Mouse (Mus musculus) heart, embryonic 13.5 days (tissue): ENCODE results near the gene Myo10. TPM values are rescaled to one million over a fixed set of nuclear protein-coding genes. Genes with fewer than 3 reads are reported as not detected.

Experiments
- ATAC-seq: fragments of 200-750 bp; cut with Nextera tagmentation; 2 replicates; pipeline ENCODE4 v1.8.0; 2017; ENCODE audit warnings: moderate TSS enrichment; ENCODE audit not compliant: insufficient number of reproducible peaks, low FRiP score, low TSS enrichment; ENCODE audit errors: extremely low read depth
- H3K27ac ChIP-seq: fragments of 300-500 bp; sonication (generic); replicated peaks from 2 replicates; pipeline ENCODE4 v1.5.1; 2015; ENCODE audit warnings: moderate library complexity, mild to moderate bottlenecking, inconsistent platforms
- H3K27me3 ChIP-seq: fragments of 300-500 bp; sonication (generic); replicated peaks from 2 replicates; pipeline ENCODE4 v1.6.1; 2015; ENCODE audit warnings: mild to moderate bottlenecking, inconsistent platforms
- H3K36me3 ChIP-seq: fragments of 300-500 bp; sonication (generic); 2 replicates; pipeline ENCODE4 v1.6.1; 2015; ENCODE audit warnings: mild to moderate bottlenecking, inconsistent platforms
- H3K4me1 ChIP-seq: fragments of 300-500 bp; sonication (generic); 2 replicates; pipeline ENCODE4 v1.6.1; 2015; ENCODE audit warnings: inconsistent platforms
- H3K4me2 ChIP-seq: fragments of 300-500 bp; sonication (generic); 2 replicates; pipeline ENCODE4 v1.6.1; 2015; ENCODE audit warnings: inconsistent platforms, mild to moderate bottlenecking, moderate library complexity
- H3K4me3 ChIP-seq: fragments of 300-500 bp; sonication (generic); 2 replicates; pipeline ENCODE4 v1.5.1; 2015; ENCODE audit warnings: moderate library complexity, mild to moderate bottlenecking, inconsistent platforms
- H3K9ac ChIP-seq: fragments of 300-500 bp; sonication (generic); 2 replicates; pipeline ENCODE4 v1.6.1; 2015; ENCODE audit warnings: inconsistent platforms, mild to moderate bottlenecking, moderate library complexity
- H3K9me3 ChIP-seq: fragments of 300-500 bp; sonication (generic); 2 replicates; pipeline ENCODE4 v1.6.1; 2016; ENCODE audit warnings: inconsistent platforms
- WGBS: fragments of 180-500 bp; shearing (Covaris S2); methylation state at CpG from one replicate; pipeline ENCODE4 v1.1.7; 2015; ENCODE audit warnings: mixed read lengths; 5-methylcytosine and 5-hydroxymethylcytosine counted together
- polyA plus RNA-seq: library from polyadenylated mRNA; unstranded; fragments of >200 nt; fragmentation: Nextera tagmentation; extraction: Ambion mirVana; gene quantifications from 2 replicates; pipeline ENCODE4 v1.2.1, GENCODE M21; 2015

Myo10 gene
- polyA plus RNA-seq, result 11.0 and 12.1 TPM in 2 replicates

- H3K4me2 ChIP-seq, result peak within 1 kb of the TSS; percentile 80
- H3K9me3 ChIP-seq, result no peaks in the 10 kb centered on the region
- H3K9ac ChIP-seq, result peak within 1 kb of the TSS; percentile 90
- no peaks in the 10 kb centered on the region for H3K36me3 ChIP-seq
- ATAC-seq, result peak; percentile 91
- peaks cover 9% of the 10 kb centered on the region; the same call in 1 of the 2 replicates for H3K27me3 ChIP-seq
- H3K4me3 ChIP-seq, result peak within 1 kb of the TSS; percentile 74
- peak within 1 kb of the TSS; percentile 81 for H3K27ac ChIP-seq
- peaks cover 37% of the 10 kb centered on the region for H3K4me1 ChIP-seq
- under 1% methylated on average over 53 of the region's 53 CpGs for WGBS
Measured at GRCm38 (mm10) chr15:25622200-25622866, at the start of gene Myo10. Myo10 (plus strand) TSS chr15:25622525.

- H3K4me2 ChIP-seq, result no peak overlapping the region
- H3K4me3 ChIP-seq, result no peak overlapping the region
- no peak overlapping the region for H3K27ac ChIP-seq
- peaks cover 11% of the 10 kb centered on the region for H3K4me1 ChIP-seq
- no peaks in the 10 kb centered on the region for H3K9me3 ChIP-seq
- H3K36me3 ChIP-seq, result no peaks in the 10 kb centered on the region
- H3K9ac ChIP-seq, result no peak overlapping the region
- peaks cover 22% of the 10 kb centered on the region for H3K27me3 ChIP-seq
- 9% methylated on average over 3 of the region's 3 CpGs for WGBS
- ATAC-seq, result no peak
Measured at GRCm38 (mm10) chr15:25573113-25573512, 49.2 kb upstream of the Myo10 start.

- no peak overlapping the region for H3K27ac ChIP-seq
- no peak overlapping the region for H3K4me3 ChIP-seq
- peaks cover 11% of the 10 kb centered on the region for H3K4me1 ChIP-seq
- H3K36me3 ChIP-seq, result no peaks in the 10 kb centered on the region
- peaks cover 13% of the 10 kb centered on the region; the same call in 1 of the 2 replicates for H3K27me3 ChIP-seq
- no peaks in the 10 kb centered on the region for H3K9me3 ChIP-seq
- no peak overlapping the region for H3K9ac ChIP-seq
- no peak for ATAC-seq
- WGBS, result 81% methylated on average over 7 of the region's 7 CpGs
- H3K4me2 ChIP-seq, result no peak overlapping the region
Measured at GRCm38 (mm10) chr15:25573876-25574601, 48.3 kb upstream of the Myo10 start.

GRCm38 (mm10) chr15:25577327-25578051 is 44.8 kb upstream of the Myo10 start:
- no peaks in the 10 kb centered on the region for H3K36me3 ChIP-seq
- no peak for ATAC-seq
- H3K27ac ChIP-seq, result no peak overlapping the region
- H3K4me3 ChIP-seq, result no peak overlapping the region
- no peak overlapping the region for H3K4me2 ChIP-seq
- peaks cover 18% of the 10 kb centered on the region for H3K4me1 ChIP-seq
- H3K27me3 ChIP-seq, result 0 out of 2 replicates have a peak, but pooled peaks cover 7% of the 10 kb centered on the region
- 69% methylated on average over 8 of the region's 8 CpGs for WGBS
- H3K9me3 ChIP-seq, result no peaks in the 10 kb centered on the region
- H3K9ac ChIP-seq, result no peak overlapping the region

GRCm38 (mm10) chr15:25578369-25578768 is 44.0 kb upstream of the Myo10 start:
- no peak for ATAC-seq
- Histone ChIP-seq H3K27ac (no peak overlapping the region), H3K4me2 (no peak overlapping the region), H3K27me3 (0 out of 2 replicates have a peak, but pooled peaks cover 7% of the 10 kb centered on the region), H3K9ac (no peak overlapping the region), H3K4me1 (peaks cover 11% of the 10 kb centered on the region), H3K9me3 (no peaks in the 10 kb centered on the region), H3K4me3 (no peak overlapping the region), H3K36me3 (no peaks in the 10 kb centered on the region)
- WGBS, result 76% methylated on average over 4 of the region's 4 CpGs

- WGBS, result 24% methylated on average over 6 of the region's 6 CpGs
- H3K27me3 ChIP-seq, result 0 out of 2 replicates have a peak, but pooled peaks cover 2% of the 10 kb centered on the region
- no peak overlapping the region for H3K4me3 ChIP-seq
- no peaks in the 10 kb centered on the region for H3K9me3 ChIP-seq
- no peak overlapping the region for H3K27ac ChIP-seq
- no peak overlapping the region for H3K4me2 ChIP-seq
- peaks cover 10% of the 10 kb centered on the region for H3K4me1 ChIP-seq
- no peak for ATAC-seq
- no peak overlapping the region for H3K9ac ChIP-seq
- no peaks in the 10 kb centered on the region for H3K36me3 ChIP-seq
Measured at GRCm38 (mm10) chr15:25580731-25581130, 41.6 kb upstream of the Myo10 start.

- Histone ChIP-seq H3K4me1 (peaks cover 21% of the 10 kb centered on the region), H3K9me3 (no peaks in the 10 kb centered on the region)
Measured at GRCm38 (mm10) chr15:25582055-25582454, 40.3 kb upstream of the Myo10 start.

GRCm38 (mm10) chr15:25583361-25583760 is 39.0 kb upstream of the Myo10 start:
- Histone ChIP-seq H3K9me3 (no peaks in the 10 kb centered on the region), H3K4me2 (no peak overlapping the region), H3K4me1 (peaks cover 31% of the 10 kb centered on the region), H3K27me3 (0 out of 2 replicates have a peak, but pooled peaks cover 7% of the 10 kb centered on the region), H3K36me3 (no peaks in the 10 kb centered on the region), H3K27ac (no peak overlapping the region), H3K4me3 (no peak overlapping the region), H3K9ac (no peak overlapping the region)
- 86% methylated on average over 8 of the region's 8 CpGs for WGBS
- no peak for ATAC-seq

More at GRCm38 (mm10) chr15:25582055-25582454, 40.3 kb upstream of the Myo10 start:
- H3K4me3 ChIP-seq, result no peak overlapping the region
- ATAC-seq, result no peak
- H3K9ac ChIP-seq, result no peak overlapping the region
- no peaks in the 10 kb centered on the region for H3K36me3 ChIP-seq
- 0 out of 2 replicates have a peak, but pooled peaks cover 2% of the 10 kb centered on the region for H3K27me3 ChIP-seq
- WGBS, result 64% methylated on average over 6 of the region's 6 CpGs
- H3K4me2 ChIP-seq, result no peak overlapping the region
- H3K27ac ChIP-seq, result no peak overlapping the region

GRCm38 (mm10) chr15:25586828-25587227 is 35.5 kb upstream of the Myo10 start:
- ATAC-seq, result no peak
- Histone ChIP-seq H3K9me3 (no peaks in the 10 kb centered on the region), H3K36me3 (no peaks in the 10 kb centered on the region), H3K27me3 (peaks cover 4% of the 10 kb centered on the region; the same call in 1 of the 2 replicates), H3K27ac (no peak overlapping the region), H3K9ac (no peak overlapping the region), H3K4me1 (peaks cover 21% of the 10 kb centered on the region), H3K4me3 (no peak overlapping the region), H3K4me2 (no peak overlapping the region)
- WGBS, result 30% methylated on average over 3 of the region's 3 CpGs

GRCm38 (mm10) chr15:25587943-25588342 is 34.4 kb upstream of the Myo10 start:
- Histone ChIP-seq H3K4me3 (no peak overlapping the region), H3K36me3 (no peaks in the 10 kb centered on the region), H3K27ac (no peak overlapping the region), H3K4me2 (no peak overlapping the region), H3K4me1 (peaks cover 21% of the 10 kb centered on the region), H3K9ac (no peak overlapping the region), H3K27me3 (peaks cover 4% of the 10 kb centered on the region; the same call in 1 of the 2 replicates), H3K9me3 (no peaks in the 10 kb centered on the region)
- ATAC-seq, result no peak
- WGBS, result 47% methylated on average over 8 of the region's 8 CpGs

- Histone ChIP-seq H3K27me3 (peaks cover 4% of the 10 kb centered on the region; the same call in 1 of the 2 replicates), H3K27ac (no peak overlapping the region), H3K4me2 (no peak overlapping the region), H3K9ac (no peak overlapping the region), H3K4me1 (peaks cover 21% of the 10 kb centered on the region), H3K36me3 (no peaks in the 10 kb centered on the region), H3K4me3 (no peak overlapping the region), H3K9me3 (no peaks in the 10 kb centered on the region)
- 82% methylated on average over 11 of the region's 11 CpGs for WGBS
- ATAC-seq, result no peak
Measured at GRCm38 (mm10) chr15:25589318-25589902, 32.9 kb upstream of the Myo10 start.
